Mouse (Mus musculus): ENCODE results near the gene Rd3l. TPM values are rescaled to one million over a fixed set of nuclear protein-coding genes. Genes with fewer than 3 reads are reported as not detected.

Rd3l gene
- polyA plus RNA-seq, 1 experiment from 2014 or later = not detected

DNA sequence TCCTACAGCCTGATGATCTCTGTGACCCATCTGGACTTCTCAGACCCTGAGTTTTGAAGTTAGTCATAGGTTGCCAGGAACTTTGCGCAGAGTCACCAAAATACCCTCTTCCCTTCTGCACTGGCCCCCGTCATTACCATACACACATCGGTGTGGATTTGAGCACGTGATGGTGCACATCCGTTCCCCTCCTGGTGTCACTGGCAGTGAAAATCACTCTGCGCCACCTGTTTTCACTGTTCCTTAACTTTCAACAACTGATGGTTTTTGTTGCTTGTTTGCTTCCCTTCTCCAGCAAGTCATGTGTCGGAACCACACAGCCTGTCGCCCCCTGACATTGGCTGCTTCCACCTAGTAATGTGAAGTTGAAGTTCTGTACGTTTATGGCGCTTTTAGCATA, 8.6 kb downstream of the Rd3l start:
- H3K4me2 ChIP-seq (replicated peaks; ENCODE audit: low read depth) = no peak overlapping the region
- no peak for ATAC-seq
- TF ChIP-seq CTCF (IDR thresholded peaks at IDR 0.05; ENCODE audit: low read depth) = no peak
- H3K27ac ChIP-seq (ENCODE audit: low read depth, low read length) = no peak overlapping the region
- H3K4me1 ChIP-seq (replicated peaks; ENCODE audit: control insufficient read depth, insufficient read depth, low read length) = no peaks in the 10 kb centered on the region
- H3K27me3 ChIP-seq (replicated peaks; ENCODE audit: control insufficient read depth, insufficient read depth, low read length) = no peaks in the 10 kb centered on the region
- no peak overlapping the region for H3K9ac ChIP-seq (ENCODE audit: low read depth, low read length)
- H3K36me3 ChIP-seq (ENCODE audit: control insufficient read depth, insufficient read depth) = no peaks in the 10 kb centered on the region
- 88% methylated on average over 10 of the region's 10 CpGs for WGBS
- H3K4me3 ChIP-seq (ENCODE audit: low read depth, low read length) = no peak overlapping the region
- H3K9me3 ChIP-seq (ENCODE audit: control insufficient read depth) = no peaks in the 10 kb centered on the region

DNA sequence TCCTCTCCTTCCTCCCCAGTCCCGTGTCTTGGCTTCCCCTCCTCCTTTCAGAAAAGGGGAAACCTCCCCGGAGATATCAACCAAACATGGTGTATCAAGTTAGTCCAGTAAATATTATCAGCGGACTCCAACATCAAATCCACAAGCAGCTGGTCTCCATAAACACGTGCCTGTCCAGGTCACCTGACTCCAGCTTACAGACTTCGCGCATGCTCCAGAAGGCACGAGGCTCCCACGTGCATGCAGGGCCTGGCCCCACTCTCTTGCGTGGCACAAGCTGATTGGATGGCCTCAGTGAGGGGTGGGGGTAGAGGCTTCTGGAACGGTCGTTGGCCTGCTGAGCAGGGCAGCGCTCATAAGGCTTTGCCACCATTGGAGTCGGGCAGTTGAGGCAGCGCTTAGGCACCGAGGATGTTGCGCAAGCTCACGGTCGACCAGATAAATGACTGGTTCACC, 9.9 kb downstream of the Rd3l start, which contains the start of gene Tdrd9:
Tdrd9 (plus strand) TSS at position 329 of the 456 bp plus-strand sequence.
- Histone ChIP-seq H3K9ac (ENCODE audit: low read depth, low read length) (no peak within 1 kb of the TSS), H3K27me3 (replicated peaks; ENCODE audit: control insufficient read depth, insufficient read depth, low read length) (no peaks in the 10 kb centered on the region), H3K9me3 (ENCODE audit: control insufficient read depth) (no peaks in the 10 kb centered on the region), H3K4me3 (ENCODE audit: low read depth, low read length) (no peak within 1 kb of the TSS), H3K27ac (ENCODE audit: low read depth, low read length) (no peak within 1 kb of the TSS), H3K36me3 (ENCODE audit: control insufficient read depth, insufficient read depth) (no peaks in the 10 kb centered on the region), H3K4me1 (replicated peaks; ENCODE audit: control insufficient read depth, insufficient read depth, low read length) (no peaks in the 10 kb centered on the region), H3K4me2 (replicated peaks; ENCODE audit: low read depth) (no peak within 1 kb of the TSS)
- ATAC-seq = no peak
- 86% methylated on average over 18 of the region's 18 CpGs for WGBS
- no peak for TF ChIP-seq CTCF (IDR thresholded peaks at IDR 0.05; ENCODE audit: low read depth)

DNA sequence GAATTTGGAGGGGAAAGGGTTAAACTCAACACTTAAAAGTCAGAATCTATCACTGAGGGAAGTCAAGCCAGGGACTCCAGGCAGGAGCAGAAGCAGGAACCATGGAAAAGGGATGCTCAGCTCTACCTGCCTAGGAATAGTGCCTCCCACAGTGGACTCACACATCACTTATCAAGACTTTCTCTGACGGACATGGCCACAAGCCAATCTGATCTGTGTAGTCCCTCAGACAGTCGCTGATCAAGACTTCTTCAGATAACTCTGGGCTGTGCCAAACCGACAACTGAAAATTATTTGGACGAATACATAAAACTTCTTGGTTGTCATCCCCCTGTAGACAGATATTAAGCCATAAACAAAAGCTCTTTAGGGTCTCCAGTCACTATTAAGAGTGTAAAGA, 11.0 kb downstream of the Rd3l start:
- no peak for ATAC-seq
- Histone ChIP-seq H3K36me3 (ENCODE audit: control insufficient read depth, insufficient read depth) (no peaks in the 10 kb centered on the region), H3K9me3 (ENCODE audit: control insufficient read depth) (no peaks in the 10 kb centered on the region), H3K9ac (ENCODE audit: low read depth, low read length) (no peak overlapping the region), H3K27me3 (replicated peaks; ENCODE audit: control insufficient read depth, insufficient read depth, low read length) (no peaks in the 10 kb centered on the region), H3K4me3 (ENCODE audit: low read depth, low read length) (no peak overlapping the region), H3K4me2 (replicated peaks; ENCODE audit: low read depth) (no peak overlapping the region), H3K27ac (ENCODE audit: low read depth, low read length) (no peak overlapping the region), H3K4me1 (replicated peaks; ENCODE audit: control insufficient read depth, insufficient read depth, low read length) (0 out of 2 replicates have a peak, but pooled peaks cover 6% of the 10 kb centered on the region)
- 74% methylated on average over 4 of the region's 4 CpGs for WGBS
- TF ChIP-seq CTCF (IDR thresholded peaks at IDR 0.05; ENCODE audit: low read depth) = no peak

DNA sequence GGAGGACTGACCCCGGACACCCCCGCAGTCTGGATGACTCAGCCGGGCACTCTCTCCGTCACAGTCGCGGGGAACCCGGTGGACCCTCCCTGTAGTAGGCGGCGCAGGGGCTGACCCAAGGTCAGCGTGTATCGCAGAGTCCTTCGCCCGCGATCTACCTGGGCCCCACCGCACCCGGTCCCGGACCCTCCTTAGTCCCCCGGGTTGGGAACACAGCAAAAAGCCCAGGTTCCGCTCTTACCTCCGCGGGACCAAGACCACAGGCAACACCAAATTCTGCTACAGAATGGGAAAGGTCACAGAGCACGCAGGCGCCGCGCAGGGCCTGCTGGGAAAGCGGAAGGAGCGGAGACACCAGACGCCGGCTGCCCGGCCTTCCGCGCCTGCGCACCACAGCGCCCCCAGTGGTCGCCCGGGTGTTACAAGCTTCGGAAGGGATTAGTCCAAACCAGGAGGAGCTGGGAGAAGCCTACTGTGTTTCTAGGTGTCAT, 14.4 kb downstream of the Rd3l start, which contains the start of gene Atp5mpl:
Atp5mpl (minus strand) TSS at position 295 of the 491 bp plus-strand sequence.
- peak; percentile 89 for ATAC-seq
- WGBS = under 1% methylated on average over 37 of the region's 37 CpGs

DNA sequence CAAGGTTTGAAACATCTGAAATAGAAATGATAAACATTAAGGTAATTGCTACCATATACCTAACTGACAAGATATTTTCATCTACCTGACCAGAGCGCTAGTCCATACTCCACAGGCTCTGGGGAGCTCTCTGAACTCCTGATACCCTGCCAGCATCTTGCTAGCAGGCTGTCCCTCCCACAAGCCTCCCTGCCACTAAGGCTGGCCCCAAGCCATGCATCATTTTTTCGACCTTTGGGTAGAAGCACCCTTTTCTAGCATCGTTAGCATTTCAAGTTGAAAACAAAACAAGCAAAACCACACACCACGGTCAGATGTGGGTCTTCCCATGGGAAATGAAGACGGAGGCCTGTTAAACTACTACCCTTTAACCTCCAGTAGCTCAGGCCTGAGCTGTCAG, 17.8 kb downstream of the Rd3l start:
- no peak overlapping the region for H3K4me3 ChIP-seq (ENCODE audit: low read depth, low read length)

More for the DNA sequence above, 14.4 kb downstream of the Rd3l start, which contains the start of gene Atp5mpl:
- Histone ChIP-seq H3K9ac (ENCODE audit: low read depth, low read length) (peak within 1 kb of the TSS; percentile 97), H3K27ac (ENCODE audit: low read depth, low read length) (peak within 1 kb of the TSS; percentile 74), H3K4me3 (ENCODE audit: low read depth, low read length) (peak within 1 kb of the TSS; percentile 93), H3K36me3 (ENCODE audit: control insufficient read depth, insufficient read depth) (peaks cover 13% of the 10 kb centered on the region), H3K27me3 (replicated peaks; ENCODE audit: control insufficient read depth, insufficient read depth, low read length) (no peaks in the 10 kb centered on the region), H3K9me3 (ENCODE audit: control insufficient read depth) (no peaks in the 10 kb centered on the region), H3K4me2 (replicated peaks; ENCODE audit: low read depth) (peak within 1 kb of the TSS; percentile 65), H3K4me1 (replicated peaks; ENCODE audit: control insufficient read depth, insufficient read depth, low read length) (0 out of 2 replicates have a peak, but pooled peaks cover 6% of the 10 kb centered on the region)
- peak; percentile 97 for TF ChIP-seq CTCF (IDR thresholded peaks at IDR 0.05; ENCODE audit: low read depth)

DNA sequence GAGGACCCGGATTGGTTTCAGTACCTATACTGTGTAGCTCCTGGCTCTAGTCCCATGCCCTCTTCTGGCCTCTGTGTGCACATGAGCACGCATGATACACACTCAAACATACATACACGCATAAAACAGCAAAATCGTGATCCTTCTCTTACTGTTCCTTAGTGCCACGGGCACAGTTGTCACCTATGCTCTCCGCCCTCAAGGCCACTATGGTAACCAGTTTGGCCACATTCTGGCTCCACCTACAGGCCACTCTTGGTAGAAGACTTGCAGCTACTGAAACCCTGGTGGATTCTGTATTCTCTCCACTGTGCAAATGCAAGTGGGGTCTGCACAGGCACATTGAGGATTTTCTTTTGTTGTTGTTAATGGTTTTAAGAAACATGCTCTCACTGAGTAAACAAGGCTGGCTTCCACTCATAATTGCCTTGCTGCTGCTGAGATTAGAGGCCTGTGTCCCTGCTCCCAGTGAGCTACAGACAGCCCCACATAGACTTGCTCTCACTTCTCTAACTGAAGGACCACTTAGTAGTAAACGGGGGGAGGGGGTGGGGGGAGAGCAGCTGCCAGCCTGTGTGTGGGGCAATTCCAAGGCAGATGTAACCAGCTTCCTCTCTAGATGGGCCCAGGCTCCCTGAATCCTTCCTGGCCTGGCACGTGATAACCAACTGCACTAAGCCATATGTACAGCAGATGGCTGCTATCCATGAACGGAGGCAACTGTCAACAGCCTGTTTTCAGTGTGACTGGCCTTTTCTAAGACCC, 22.8 kb downstream of the Rd3l start:
- no peak overlapping the region for H3K4me3 ChIP-seq (ENCODE audit: low read depth, low read length)
- no peaks in the 10 kb centered on the region for H3K4me1 ChIP-seq (replicated peaks; ENCODE audit: control insufficient read depth, insufficient read depth, low read length)
- WGBS = 36% methylated on average over 9 of the region's 9 CpGs
- peak; percentile 60; the same call in 1 of the 2 replicates for ATAC-seq
- TF ChIP-seq CTCF (IDR thresholded peaks at IDR 0.05; ENCODE audit: low read depth) = peak; percentile 90
- no peak overlapping the region for H3K4me2 ChIP-seq (replicated peaks; ENCODE audit: low read depth)
- H3K9ac ChIP-seq (ENCODE audit: low read depth, low read length) = no peak overlapping the region
- no peaks in the 10 kb centered on the region for H3K27me3 ChIP-seq (replicated peaks; ENCODE audit: control insufficient read depth, insufficient read depth, low read length)
- peaks cover 34% of the 10 kb centered on the region for H3K36me3 ChIP-seq (ENCODE audit: control insufficient read depth, insufficient read depth)
- no peaks in the 10 kb centered on the region for H3K9me3 ChIP-seq (ENCODE audit: control insufficient read depth)
- no peak overlapping the region for H3K27ac ChIP-seq (ENCODE audit: low read depth, low read length)

More for the DNA sequence above, 17.8 kb downstream of the Rd3l start:
- H3K36me3 ChIP-seq (ENCODE audit: control insufficient read depth, insufficient read depth) = peaks cover 39% of the 10 kb centered on the region
- WGBS = 84% methylated on average over 5 of the region's 5 CpGs
- no peaks in the 10 kb centered on the region for H3K9me3 ChIP-seq (ENCODE audit: control insufficient read depth)
- 0 out of 2 replicates have a peak, but pooled peaks cover 6% of the 10 kb centered on the region for H3K4me1 ChIP-seq (replicated peaks; ENCODE audit: control insufficient read depth, insufficient read depth, low read length)
- H3K27ac ChIP-seq (ENCODE audit: low read depth, low read length) = no peak overlapping the region
- TF ChIP-seq CTCF (IDR thresholded peaks at IDR 0.05; ENCODE audit: low read depth) = no peak
- no peak overlapping the region for H3K9ac ChIP-seq (ENCODE audit: low read depth, low read length)
- no peaks in the 10 kb centered on the region for H3K27me3 ChIP-seq (replicated peaks; ENCODE audit: control insufficient read depth, insufficient read depth, low read length)
- H3K4me2 ChIP-seq (replicated peaks; ENCODE audit: low read depth) = no peak overlapping the region
- ATAC-seq = no peak
